Mouse (Mus musculus): ENCODE measurements around the gene Mrps6.

DNA sequence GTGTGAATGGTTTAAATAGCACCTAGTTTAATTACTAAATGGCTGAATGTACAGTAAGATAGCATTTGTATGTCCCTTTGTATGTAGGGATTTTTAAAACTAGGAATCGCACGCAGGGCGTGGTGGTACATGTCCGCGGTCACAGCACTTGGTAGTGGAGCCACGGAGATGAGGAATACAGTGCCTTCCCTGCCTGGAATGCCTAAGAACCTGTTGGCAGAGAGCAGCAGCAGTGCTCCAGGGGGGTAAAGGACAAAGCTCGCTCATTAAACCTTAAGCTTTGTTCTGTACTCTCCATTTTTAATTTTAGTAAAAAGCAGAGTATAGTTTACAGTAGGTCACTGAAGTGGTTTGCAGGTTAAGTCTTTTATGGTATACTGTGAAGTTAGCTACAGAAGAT lies 3.5 kb downstream of the Mrps6 start:
- TF ChIP-seq TAL1 (IDR thresholded peaks at IDR 0.05; ENCODE audit: low read length) (no peak), GATA1 (IDR thresholded peaks at IDR 0.05; ENCODE audit: low read length) (no peak)

All from erythroblast, embryonic 14.5 days (primary cell).